Mouse (Mus musculus): ENCODE measurements at regions not wholly inside any gene's neighbourhood (a gene's known extent, or its start where the extent isn't known, plus 50 kb on each side); places are given as distances from the start of the nearest gene placed in this dataset.
A peak's percentile ranks its signal among the peaks of the same experiment; 100 is the strongest.
"Not testable (repeated sequence)": the region's sequence is repeated elsewhere in the genome, so short reads cannot be mapped to it uniquely, and the experiment has no call there.

GRCm38 (mm10) chr8:126833006-126833405, 112.6 kb downstream of the Tomm20 start:
- ATAC-seq: peak; percentile 0

GRCm38 (mm10) chr8:126832163-126832978, 113.3 kb downstream of the Tomm20 start:
- ATAC-seq: peak; percentile 81

GRCm38 (mm10) chr8:126831312-126832162, 114.1 kb downstream of the Tomm20 start:
- ATAC-seq: no peak

GRCm38 (mm10) chr8:126830242-126830530, 115.5 kb downstream of the Tomm20 start:
- ATAC-seq: no peak

GRCm38 (mm10) chr8:126829376-126830241, 116.0 kb downstream of the Tomm20 start:
- no peak for ATAC-seq

GRCm38 (mm10) chr8:126827681-126828383, 117.8 kb downstream of the Tomm20 start:
- peak; percentile 30 for ATAC-seq

- peak; percentile 49 for ATAC-seq
Measured at GRCm38 (mm10) chr8:126826328-126827285, 119.0 kb downstream of the Tomm20 start.

- ATAC-seq: no peak
Measured at GRCm38 (mm10) chr8:126825877-126826276, 119.8 kb downstream of the Tomm20 start.

GRCm38 (mm10) chr8:126824575-126825208, 121.0 kb downstream of the Tomm20 start:
- peak; percentile 13 for ATAC-seq

GRCm38 (mm10) chr8:126822269-126822668, 123.4 kb downstream of the Tomm20 start:
- no peak for ATAC-seq

GRCm38 (mm10) chr8:126821279-126821678, 124.4 kb downstream of the Tomm20 start:
- no peak for ATAC-seq

- ATAC-seq: no peak
Measured at GRCm38 (mm10) chr8:126820502-126820901, 125.1 kb downstream of the Tomm20 start.

GRCm38 (mm10) chr8:126819261-126819660, 126.4 kb downstream of the Tomm20 start:
- no peak for ATAC-seq

GRCm38 (mm10) chr8:126816155-126816554, 129.5 kb downstream of the Tomm20 start:
- ATAC-seq: no peak

GRCm38 (mm10) chr8:126814427-126814826, 131.2 kb downstream of the Tomm20 start:
- ATAC-seq: no peak

- no peak for ATAC-seq
Measured at GRCm38 (mm10) chr8:126813621-126814020, 132.0 kb downstream of the Tomm20 start.

- ATAC-seq: no peak
Measured at GRCm38 (mm10) chr8:126812777-126813176, 132.9 kb downstream of the Tomm20 start.

GRCm38 (mm10) chr8:126811358-126811757, 134.3 kb downstream of the Tomm20 start:
- not testable (repeated sequence) for ATAC-seq

GRCm38 (mm10) chr8:126810516-126810915, 135.1 kb downstream of the Tomm20 start:
- no peak for ATAC-seq

GRCm38 (mm10) chr8:126809321-126809720, 136.3 kb downstream of the Tomm20 start:
- ATAC-seq: no peak
